Mouse (Mus musculus) olfactory bulb, adult 2 months (tissue): ENCODE results near the gene N4bp1.

Experiments
- CTCF ChIP-seq: fragments of 200-500 bp; IDR thresholded peaks from 2 replicates; pipeline ENCODE4 v1.5.1; 2012; ENCODE audit warnings: low read depth, mild to moderate bottlenecking, low read length, moderate library complexity; ENCODE audit not compliant: insufficient read depth
- POLR2A ChIP-seq: fragments of 200-500 bp; IDR thresholded peaks from 2 replicates; pipeline ENCODE4 v1.6.1; 2012; ENCODE audit warnings: mild to moderate bottlenecking, low read depth, low read length, moderate library complexity; ENCODE audit not compliant: insufficient read depth

- no peak for TF ChIP-seq CTCF
- TF ChIP-seq POLR2A: no peak
These were observed 58.5 kb downstream of the N4bp1 start for GRCm38 (mm10) chr8:86826538-86826937.
